Mouse (Mus musculus) kidney, adult 9 months (tissue): ENCODE results near the gene Sox5.
"Not testable (repeated sequence)": the region's sequence is repeated elsewhere in the genome, so short reads cannot be mapped to it uniquely, and the experiment has no call there.

Experiments
- DNase-seq: peaks from one replicate; pipeline ENCODE4 v3.0.0; 2022

Sox5 gene

GRCm38 (mm10) chr6:144319717-144320116 lies 462.1 kb downstream of the Sox5 start:
- DNase-seq: no peak

DNA sequence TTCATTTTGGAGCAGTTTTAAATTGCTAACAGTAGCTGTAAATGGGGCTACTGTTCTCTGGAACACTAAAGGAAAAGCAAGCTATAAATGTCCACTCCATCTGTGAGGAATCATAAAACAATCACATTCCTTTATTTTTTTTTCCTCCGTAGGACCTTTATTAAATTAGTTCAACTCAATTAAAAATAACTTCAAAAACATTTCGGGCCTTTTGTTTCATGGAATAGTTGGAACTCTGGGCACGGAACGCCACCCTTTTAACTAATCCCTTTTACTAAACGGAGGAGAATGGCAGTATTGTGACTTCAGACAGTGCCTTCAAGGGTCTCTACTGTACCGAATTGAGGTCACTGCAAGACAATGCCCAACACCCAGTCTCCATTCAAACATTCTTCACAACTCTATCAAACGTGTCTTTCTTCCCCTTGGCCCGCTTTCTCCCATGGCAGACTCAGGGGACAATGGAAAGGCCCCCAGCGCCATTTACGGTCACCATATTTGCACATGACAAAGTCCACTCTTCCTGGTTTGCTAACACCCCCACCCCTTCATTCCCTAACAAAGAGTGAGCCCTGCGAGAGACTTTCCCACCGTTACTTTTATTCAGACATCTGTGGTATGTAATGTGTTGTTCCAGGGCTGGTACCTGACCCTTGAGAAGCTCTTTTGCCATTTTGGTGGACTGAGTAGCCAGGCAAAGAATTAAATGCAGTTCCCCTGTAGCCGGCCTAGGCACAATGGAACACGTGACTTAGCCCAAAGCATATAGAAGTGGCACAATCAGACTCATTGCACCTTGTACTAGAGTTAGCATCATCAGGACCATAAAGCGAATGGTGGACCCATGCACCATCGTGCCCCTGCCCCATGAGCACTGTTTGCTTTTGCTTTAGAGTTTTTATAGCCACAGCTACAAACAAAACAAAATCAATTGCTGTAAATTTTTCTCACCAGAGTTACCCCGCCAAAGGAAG lies 468.7 kb downstream of the Sox5 start:
- DNase-seq: no peak

- no peak for DNase-seq
Measured at GRCm38 (mm10) chr6:144312282-144312780, 469.4 kb downstream of the Sox5 start.

DNA sequence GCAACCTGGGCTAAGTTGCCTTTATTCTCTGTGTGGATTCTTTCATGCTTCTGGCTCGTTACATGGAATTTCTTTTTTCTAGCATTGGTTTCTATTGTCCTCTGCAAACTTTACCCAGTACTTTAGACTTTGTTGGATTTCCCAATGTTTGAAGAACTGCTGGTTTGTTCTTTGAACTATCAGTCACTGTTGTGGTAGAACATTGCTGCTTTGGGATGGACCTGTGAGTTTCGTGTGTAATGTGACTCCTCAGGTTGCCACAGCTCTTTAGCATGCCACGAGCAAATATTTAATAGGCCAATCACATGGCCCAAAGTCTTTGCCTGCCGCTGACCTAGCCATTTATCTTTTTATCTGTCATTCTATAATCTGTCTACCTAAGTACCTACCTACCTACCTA lies 470.0 kb downstream of the Sox5 start:
- peak; percentile 13 for DNase-seq

- DNase-seq: no peak
Measured at GRCm38 (mm10) chr6:144309171-144309570, 472.6 kb downstream of the Sox5 start.

GRCm38 (mm10) chr6:144307551-144308149 lies 474.1 kb downstream of the Sox5 start:
- no peak for DNase-seq

GRCm38 (mm10) chr6:144302823-144303222 lies 479.0 kb downstream of the Sox5 start:
- DNase-seq: no peak

- DNase-seq: no peak
Measured at GRCm38 (mm10) chr6:144301082-144301481, 480.7 kb downstream of the Sox5 start.

DNA sequence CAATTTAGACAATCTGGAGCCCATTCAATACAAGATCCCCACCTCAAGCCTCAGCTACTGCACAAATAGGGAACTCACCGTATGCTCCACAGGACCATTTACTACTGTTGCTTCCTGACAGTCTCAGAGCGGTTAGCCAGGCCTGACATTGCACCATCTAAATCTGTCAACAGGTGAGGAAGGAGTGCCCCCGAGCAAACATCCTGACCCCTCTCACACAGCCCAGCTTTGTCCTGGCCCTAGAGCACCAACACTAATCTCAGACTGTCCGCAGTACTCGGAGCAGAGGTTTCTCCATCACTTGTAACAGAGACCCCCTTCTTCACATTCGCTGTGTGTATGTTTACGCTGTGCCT lies 482.3 kb downstream of the Sox5 start:
- DNase-seq: no peak

GRCm38 (mm10) chr6:144298641-144299502 lies 482.9 kb downstream of the Sox5 start:
- DNase-seq: no peak

GRCm38 (mm10) chr6:144297846-144298245 lies 483.9 kb downstream of the Sox5 start:
- no peak for DNase-seq

- DNase-seq: no peak
Measured at GRCm38 (mm10) chr6:144297131-144297530, 484.6 kb downstream of the Sox5 start.

DNA sequence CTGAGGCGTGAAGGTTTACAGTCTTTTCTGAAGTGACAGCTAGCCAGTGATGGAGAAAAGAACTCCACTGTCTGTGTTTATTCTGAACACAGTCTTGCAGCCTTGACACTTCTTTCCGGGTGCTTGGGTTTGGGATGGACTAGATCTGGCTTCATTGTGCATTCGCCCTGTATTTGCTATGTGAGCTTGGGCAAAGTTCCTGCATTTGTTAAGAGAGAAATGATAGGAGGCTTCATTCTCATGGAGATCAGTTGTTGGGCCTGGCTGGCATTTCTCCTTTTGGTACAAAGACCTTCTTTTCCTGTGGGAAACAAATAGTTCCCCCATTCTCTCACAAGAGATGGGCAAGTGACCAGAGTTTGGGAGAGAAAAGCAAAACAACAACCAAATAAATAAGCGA lies 490.3 kb downstream of the Sox5 start:
- no peak for DNase-seq

DNA sequence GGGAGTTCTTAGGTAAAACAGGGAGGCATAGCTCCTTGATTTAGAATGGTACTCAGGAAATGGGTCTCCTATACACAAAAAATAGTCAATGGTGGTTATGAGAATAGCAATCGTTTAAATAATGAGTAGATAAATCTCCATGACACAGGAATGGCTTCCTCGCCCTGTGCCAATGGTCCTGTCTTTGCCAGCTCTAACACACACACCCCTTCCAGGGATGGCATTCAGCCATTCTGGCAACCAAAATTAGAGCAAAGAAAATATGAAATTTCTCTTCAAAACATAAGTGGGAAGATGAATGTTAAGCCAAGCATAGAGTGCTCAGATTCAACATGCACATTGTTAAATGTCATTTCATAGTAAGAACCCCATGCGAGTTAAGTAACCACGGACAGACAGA lies 495.7 kb downstream of the Sox5 start:
- DNase-seq: no peak

- DNase-seq: no peak
Measured at GRCm38 (mm10) chr6:144283191-144283590, 498.6 kb downstream of the Sox5 start.

GRCm38 (mm10) chr6:144282756-144283155 lies 499.0 kb downstream of the Sox5 start:
- no peak for DNase-seq

DNA sequence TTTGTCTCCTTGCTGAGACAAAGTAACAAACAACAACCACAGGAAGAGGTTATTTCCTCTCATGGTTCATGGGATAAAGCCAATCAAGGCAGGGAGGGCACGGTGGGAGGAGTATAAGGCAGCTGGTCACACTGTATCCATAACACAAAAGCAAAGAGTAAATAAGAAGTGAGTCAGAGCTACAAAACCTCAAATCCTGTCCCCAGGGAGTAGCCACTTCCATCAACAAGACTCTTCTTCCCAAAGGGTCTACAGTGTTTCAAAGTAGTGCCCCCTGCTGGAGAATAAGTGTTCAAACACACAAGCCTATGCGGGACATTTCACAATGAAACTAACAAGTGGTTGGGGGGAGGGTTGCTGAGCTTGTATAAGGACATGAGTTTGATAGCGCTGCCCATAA lies 500.1 kb downstream of the Sox5 start:
- no peak for DNase-seq

DNA sequence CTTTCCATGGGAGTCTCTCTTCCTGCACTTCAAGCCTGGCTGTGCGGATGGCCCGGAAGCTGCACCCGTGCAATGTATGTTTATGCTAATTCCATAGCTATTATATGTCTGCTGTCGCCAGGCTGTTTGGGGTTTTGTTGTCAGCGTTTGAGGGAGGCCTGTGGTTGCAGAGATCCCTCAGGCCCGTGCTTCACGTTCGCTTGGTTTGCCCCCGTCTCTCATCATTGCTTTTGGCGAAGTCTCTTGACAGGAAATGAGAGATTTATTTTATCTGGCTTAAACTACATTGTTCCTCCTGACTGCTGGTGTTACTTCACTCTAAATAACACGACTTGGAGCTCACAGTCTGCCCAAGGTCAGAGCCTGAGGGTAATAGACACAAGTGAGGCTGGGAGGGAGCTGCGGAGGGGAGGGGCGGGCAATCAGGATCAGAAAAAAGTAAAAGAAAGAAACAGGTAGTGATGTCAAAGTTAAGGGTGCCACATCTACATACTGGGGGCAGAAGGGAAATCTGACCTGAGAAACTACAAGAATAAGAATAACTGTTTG lies 503.2 kb downstream of the Sox5 start:
- DNase-seq: peak; percentile 3

DNA sequence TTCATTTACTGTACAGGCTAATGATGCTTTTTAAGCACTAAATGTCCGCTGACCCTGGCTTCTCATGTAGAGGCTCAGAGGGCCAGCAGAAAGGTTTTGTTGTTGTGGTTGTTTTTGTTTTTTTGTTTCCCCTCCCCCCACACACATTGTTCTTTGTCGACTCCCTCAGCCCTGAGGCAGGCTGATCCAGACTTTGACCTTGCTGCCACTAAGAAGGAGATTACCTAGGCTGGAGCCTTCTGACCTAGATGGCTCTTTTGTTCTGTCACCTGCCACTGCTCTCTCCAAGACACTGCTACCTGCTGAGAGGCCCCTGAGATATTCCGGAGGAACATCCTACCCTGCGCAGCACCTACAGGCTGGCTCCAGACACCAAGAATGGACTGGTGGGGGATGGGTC lies 508.4 kb downstream of the Sox5 start:
- not testable (repeated sequence) for DNase-seq

DNA sequence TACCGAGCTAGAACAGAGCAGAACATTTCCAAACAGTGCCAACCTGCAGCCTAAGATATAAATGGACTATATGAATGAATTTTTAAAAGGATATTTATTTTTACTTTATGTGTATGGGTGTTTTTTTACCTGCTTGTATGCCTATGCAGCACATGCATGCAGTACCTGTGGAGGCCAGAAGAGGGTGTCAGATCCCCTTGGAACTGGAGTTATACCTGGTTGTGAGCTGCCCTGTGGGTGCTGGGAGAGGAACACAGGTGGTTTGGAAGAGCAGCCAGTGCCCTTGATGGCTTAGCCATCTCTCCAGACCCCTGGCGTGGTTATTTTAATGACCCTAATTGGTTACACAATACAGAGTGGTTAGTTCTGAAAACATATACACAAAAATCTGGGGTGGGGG lies 510.5 kb downstream of the Sox5 start:
- DNase-seq: peak; percentile 10

GRCm38 (mm10) chr6:144270306-144270705 lies 511.5 kb downstream of the Sox5 start:
- no peak for DNase-seq

- DNase-seq: no peak
Measured at GRCm38 (mm10) chr6:144269666-144270065, 512.1 kb downstream of the Sox5 start.

- DNase-seq: no peak
Measured at GRCm38 (mm10) chr6:144265752-144266151, 516.0 kb downstream of the Sox5 start.
